Mouse (Mus musculus) adrenal gland, adult 8-10 months (tissue): ENCODE data around the gene Mapk12. TPM values are rescaled to one million over a fixed set of nuclear protein-coding genes. Genes with fewer than 3 reads are reported as not detected.

Experiments
- DNase-seq: peaks from one replicate; pipeline ENCODE4 v3.0.0; 2022
- total RNA-seq, 4 experiments: library from RNA; stranded (reverse); gene quantifications; 2 replicates each; pipeline ENCODE4 v1.2.4; 2022

The Mapk12 gene
- total RNA-seq, 4 experiments from 2014 or later: 10.5 to 22.7 (median 14.3) TPM

DNA sequence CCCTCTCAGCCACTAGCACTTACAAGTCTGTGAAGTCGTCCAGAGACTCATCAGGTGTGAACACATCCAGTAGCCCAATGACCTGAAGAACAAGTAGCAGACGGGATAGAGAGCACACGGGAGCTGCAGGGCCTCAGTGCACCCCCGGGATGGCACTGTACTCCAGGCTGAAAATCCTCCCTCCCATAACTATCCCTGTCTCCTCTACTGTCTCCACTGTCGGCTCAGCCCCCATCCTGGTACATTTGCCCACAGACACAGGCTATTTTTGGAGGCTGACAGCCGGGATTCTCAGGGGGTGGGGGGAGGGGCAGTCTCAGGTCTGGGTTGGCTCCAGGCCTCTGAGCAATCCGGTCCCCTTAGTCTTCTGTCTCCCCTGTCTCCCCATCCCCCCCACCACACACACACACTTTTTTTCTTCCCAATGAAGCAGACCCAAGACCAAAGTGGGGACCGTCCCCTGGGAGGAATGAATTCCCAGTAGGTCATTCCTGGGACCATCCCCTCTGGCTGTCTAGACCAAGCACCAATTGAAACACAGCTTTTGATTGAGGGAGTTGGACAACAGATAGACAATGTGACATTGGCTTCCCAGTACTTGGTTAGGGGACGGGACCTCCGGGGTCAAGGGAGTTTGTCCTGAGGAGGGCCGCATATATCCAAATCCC is 3.0 kb downstream of the Mapk12 start:
- no peak for DNase-seq

DNA sequence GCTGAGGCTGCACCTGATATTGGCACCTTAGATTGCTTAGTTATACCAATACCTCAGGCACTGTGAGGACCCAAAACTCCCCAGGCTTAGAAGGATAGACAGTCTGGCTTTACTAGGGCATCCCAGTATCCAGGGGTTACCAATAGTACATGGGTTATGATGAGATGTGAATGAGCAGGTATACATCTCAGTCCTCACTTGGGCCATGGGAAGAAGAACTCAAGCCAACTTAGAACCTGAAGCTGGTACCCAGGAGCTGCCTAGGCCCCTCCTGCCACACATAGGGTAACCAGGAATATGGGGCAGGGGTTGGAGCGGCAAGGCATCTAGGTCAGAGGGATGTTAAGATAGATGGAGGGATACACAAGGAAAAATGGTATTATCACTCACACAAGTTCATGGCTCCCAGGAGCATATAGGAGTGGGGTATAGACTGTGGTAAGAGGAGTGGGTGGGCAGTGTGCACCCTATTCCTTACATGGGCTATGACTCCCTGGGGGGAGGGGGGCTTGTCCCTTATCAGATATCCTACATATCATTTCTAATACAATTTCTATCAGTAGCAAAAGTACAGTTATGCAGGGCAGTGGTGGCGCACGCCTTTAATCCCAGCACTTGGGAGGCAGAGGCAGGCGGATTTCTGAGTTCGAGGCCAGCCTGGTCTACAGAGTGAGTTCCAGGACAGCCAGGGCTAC is 3.9 kb downstream of the Mapk12 start:
- no peak for DNase-seq

DNA sequence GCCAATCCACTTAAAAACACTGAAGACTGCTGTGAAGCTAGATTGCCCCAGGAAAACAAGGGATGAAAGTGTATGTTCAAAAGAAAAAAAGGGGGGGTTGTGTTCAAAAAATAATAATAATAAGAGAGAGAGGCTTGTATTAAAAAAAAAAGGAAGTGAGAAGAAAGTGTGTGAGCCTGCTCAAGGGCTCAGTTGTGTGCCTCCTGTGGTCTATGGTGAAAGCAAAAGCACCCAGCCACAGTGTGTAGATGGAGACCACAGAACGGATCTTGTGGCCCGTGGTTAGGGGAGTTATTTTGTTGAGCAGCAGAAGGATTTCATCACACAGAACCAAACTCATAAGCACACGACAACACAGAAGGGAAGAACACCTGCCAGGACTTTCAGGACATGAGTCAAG is 9.2 kb downstream of the Mapk12 start:
- no peak for DNase-seq

DNA sequence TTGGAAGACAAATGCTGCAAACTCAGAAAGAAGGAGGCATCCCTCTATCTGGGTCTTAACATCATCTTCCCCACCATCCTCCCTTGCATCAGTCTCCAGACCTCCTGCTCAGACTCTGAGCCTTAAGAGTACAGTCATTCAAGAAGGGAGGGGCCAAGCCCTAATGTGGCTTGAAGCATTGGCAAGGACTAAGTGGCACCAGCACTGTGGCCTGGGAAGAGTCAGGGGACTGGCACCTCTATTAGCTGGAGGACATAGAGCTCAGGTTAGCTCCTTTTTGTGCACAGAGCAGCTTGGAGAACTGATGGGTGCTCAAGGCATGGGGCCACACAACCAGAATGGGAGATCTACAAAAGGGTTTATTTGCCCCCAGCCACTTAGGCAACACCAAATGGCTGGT is 10.3 kb downstream of the Mapk12 start:
- no peak for DNase-seq

DNA sequence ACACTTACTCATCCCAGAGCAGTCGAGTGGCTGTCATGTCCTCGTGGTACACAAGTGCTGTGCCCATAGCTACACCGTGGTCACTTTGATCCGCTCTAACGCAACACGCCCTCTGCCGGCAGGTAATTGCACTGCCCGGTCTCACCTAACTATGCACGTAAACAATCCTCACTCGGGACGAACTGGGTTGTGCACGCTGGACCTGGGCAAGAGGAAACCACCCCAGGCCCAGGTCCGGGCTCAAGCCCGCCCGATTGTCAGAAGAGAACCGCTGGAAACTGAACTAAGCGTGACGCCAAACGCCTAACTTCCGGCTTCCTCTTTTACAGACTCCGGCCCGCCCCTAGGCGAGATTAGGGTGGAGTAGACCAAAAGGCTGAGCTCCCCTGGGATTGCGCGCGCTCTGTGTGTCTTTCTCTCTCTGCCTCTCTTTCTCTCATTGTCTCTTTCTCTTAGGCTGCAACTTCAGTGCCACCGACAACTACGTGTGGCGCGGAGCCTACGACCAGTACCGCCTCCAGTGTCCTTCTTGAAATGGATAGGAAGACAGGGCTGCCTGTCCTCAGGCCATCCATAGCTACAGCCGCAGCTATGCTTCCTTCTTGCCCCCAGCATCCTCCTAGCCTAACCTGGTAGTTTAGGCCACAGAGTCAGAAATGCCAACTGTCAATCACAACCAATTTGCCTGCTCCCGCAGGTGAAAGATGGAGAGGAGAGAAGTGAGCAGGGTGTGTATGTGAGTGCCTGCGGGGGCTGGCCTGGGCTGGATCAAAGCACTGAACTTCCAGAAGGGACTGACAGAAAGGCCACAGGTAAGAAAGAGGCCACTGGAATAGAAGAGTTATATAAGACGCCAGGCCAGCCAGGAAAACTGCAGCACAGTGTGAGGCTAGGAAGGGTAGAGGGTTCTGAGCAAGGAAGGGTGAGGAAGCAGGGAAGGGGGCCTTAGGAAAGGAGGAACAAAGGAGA is 11.8 kb downstream of the Mapk12 start, which contains the start of gene Hdac10:
TSS of gene Hdac10 (minus strand) at position 319 of the 969 bp plus-strand sequence.
- peak; percentile 81 for DNase-seq

DNA sequence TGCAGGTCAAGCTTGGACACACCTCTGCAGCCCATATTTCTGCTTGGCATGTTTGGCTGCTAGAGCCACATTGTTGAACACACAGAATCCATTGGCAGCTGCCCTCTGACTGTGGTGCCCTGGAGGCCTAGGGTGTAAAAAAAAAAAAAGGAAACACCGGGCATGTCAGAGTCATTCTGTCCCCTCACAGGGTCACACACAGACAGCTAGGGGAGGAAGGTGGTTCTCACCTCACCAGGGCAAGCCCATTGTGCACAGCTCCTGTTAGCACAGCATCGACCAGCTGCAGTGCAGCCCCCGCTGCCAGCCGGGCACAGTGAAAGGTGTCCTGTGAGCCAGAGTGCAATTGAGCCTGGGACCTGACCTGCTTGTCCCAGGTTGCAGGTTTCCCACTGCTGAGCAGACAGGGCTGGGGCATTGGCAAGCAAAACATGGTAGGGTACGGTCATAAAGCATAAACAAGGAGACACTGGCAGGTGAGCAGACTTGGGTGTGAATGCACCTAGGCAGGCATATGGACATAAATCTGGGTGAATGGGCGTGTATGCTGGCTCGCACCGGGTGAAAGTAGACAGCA is 13.1 kb downstream of the Mapk12 start:
- DNase-seq: no peak

DNA sequence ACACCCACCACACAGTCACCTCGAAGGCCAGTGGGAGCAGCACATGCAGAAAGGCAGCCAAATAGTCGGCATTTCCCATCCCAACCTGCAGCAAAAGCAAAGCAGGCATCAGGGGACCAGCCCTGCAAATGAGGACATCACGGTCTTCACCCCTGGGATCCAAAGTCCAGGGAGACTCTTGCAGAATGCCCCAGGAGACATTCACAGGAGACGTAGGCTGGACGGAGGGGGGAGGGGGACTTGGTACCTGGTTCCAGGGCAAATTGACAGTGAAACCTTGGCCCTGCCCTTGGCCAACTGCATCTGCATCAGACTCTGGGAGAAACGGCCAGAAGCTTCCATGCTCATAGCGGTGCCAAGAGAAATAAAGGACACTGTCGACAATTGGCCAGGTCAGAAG is 13.9 kb downstream of the Mapk12 start:
- no peak for DNase-seq

DNA sequence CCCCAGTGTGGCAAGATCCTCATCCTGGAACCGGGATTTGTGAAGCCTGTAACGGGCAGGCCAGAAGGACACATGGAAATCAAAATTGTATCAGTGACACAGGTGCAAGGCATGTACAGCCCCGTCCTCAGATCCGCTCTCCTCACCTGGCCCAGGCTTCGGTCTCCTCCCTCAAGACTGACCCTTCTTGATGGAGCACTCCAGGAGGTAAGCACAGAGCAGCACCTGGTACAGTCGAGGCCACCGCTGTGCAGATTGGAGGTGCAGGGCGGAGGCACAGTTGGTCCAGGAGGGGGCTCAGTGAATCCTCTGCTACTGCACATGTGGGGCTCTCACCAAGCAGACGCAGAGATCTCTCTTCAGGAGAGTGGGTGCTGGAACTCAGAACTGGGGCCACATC is 15.2 kb downstream of the Mapk12 start:
- no peak for DNase-seq

DNA sequence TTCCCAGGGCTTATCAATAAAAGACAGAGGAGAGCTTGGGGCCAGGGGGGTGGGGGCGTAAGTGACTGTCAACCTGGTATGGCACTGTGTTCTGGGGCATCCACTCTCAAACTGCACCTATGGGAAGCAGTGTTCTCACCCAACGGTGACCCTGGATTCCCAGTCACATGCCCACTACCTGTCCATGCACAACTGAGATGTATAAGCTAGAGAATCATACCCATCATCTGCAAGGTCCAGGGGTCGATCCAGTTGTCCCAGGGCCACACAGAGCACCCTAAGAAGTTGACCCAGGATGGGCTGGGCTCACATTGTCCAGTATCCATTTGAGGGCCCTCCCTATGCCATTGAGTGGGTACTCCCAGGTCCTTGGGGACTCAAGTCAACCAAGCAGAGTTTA is 16.2 kb downstream of the Mapk12 start:
- no peak for DNase-seq

DNA sequence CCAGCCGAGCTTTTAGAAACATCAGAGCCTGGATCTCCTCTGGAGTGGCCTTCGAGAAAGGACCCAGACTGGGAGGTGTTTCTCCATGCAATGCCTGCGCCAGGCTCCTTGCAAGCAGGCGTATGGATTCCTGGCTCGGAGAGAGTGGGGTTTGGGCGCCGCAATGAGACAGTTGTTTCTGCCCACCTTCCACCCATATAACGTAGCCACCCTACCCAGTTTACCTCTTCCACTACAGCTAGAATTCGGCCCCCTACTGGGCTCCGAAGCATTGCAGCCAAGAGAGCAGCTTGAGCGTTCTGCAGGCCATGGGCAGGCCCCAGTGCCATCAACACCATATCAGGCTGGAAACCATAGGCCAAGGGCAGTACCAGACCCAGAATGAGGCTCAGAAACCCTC is 16.9 kb downstream of the Mapk12 start:
- no peak for DNase-seq

DNA sequence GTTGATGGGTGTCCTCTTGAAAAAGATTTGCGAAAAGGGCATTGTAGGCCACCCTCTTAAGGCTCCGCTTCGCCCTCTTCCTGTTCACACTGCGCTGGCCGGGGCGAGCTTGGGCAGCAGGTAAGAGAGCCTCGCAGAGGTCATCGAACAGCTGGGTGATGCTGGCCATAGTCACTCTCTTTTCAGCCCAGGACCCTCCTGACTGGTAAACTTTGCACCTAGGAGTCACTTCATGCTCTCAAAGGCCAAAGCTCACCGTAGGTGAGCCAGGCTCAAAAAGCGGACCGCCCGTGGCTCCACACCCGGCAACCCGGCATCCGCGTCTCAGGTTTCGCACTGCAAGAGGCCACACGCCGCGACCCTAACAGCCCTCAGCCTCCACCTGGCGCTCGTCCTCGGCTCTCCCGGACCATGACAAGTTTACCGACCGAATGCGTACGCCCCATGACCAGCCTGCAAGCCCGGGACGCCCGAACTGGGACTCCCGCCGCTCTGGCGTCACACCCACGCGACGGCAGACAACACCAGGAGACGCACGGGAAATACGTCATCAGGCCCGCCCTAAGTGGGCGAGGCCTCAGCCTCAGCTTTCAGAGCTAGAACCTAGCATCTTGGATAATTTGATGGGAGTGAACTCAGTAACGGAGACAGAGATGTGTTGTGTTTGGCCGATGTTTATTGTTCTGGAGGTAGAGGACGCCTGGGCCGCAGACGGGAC is 17.7 kb downstream of the Mapk12 start, which contains the start of gene Tubgcp6:
TSS of gene Tubgcp6 (minus strand) at position 464 of the 718 bp plus-strand sequence.
- peak; percentile 91 for DNase-seq

DNA sequence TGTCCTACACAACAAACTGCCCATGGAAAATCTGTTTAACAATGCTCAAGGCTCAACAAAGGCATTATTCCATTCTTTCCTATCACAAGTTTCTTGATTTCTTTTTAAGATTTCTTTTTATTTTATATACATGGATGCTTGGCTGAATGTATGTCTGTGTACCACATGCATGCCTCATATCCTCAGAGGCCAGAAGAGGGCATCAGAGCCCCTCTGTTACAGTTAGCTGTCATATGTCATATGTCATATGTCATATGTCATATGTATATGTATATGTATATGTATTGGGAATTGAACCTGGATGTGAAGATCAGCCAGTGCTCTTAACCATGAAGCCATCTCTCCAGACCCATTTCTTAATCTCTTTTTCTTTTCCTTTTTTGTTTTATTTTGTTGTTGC is 22.5 kb downstream of the Mapk12 start:
- DNase-seq: no peak

DNA sequence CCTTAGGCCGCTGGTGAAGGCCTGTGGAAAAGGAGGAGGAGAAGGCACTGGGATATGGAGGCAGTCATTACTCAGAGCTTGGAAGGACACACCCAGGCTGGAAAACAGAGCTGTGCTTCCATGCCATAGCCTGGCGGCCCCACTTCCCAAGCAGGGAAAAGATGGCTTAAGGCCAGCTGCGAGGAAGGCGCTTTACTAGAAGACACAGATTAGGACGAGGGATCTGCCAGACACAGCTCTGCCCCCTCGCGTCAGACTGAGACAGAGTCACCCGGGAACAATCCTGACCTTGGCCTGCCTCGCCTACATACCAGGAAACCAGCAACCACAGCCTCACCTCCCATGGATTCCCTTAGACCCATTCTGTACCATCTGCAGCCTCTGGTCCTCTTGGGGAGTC is 30.4 kb downstream of the Mapk12 start:
- peak; percentile 60 for DNase-seq

DNA sequence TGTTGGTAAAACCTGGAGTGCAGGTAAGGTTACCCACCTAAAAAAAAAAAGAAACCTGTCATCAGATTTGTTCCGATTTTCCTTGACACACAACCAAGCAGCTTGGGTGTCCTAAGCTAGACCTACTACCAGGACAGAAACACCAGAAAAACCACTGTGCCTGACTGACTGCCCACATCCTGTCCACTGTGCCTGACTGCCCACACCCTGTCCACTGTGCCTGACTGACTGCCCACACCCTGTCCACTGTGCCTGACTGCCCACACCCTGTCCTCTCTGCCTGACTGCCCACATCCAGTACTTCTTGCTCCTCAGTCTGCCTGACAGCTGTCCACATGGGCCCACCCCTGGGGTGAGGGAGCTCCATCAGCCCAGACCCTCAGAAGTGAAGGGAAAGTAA is 33.5 kb downstream of the Mapk12 start:
- no peak for DNase-seq

DNA sequence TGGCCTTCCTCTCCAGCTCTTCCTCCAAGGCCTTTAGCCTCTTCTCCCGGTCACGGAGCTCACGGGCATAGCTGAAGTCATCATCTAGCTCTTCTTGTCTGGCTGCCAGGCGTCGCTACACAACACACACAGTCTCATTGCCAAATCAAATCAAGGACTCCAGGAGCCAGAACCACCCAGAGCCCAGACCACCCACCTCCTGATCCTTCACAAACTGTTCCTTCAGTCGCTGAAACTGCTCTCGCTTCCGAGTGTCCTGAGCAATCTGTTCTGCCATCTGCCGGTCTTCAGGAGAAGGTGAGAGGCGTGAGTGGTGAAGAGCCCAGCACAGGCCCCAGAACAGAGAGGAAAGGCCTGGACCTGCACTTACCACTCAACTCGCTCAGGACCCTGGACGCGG is 34.4 kb downstream of the Mapk12 start:
- no peak for DNase-seq

DNA sequence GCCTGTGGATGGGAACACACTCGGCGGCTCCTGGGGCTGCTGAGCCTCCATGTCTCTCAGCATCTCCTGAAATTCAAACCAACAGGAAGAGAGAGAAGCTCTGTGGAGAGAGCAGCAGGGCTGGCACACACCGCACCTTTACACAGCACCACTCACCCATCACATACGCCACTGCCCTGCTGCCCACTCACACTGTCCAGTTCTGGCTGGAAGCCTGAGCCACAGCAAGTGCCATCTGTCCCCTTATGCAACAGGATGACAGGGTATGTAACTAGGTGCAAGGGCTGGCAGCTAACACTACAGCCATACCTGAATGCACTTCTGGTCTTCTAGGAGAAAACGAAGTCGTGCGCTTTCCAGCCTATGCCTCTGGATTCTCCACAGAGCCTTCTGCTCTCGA is 36.1 kb downstream of the Mapk12 start:
- no peak for DNase-seq

DNA sequence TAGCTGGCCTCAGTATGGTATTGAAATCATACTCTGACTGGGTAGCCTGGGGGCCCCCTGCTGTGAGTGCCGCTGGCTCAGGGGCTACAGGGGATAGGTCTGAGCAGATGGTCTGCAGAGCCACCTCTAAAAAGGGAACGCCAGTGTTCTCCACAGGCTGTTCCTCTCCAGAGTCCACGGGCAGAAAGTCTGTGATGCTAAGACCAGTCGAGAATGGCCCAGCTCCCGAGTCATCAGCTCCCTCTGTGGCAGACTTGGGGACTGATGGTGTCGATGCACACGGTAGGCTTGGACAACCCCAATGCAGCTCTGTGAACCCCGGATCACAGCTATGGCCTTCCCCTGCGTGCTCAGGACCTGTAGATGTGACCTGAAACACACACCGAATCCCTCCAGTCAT is 36.6 kb downstream of the Mapk12 start:
- no peak for DNase-seq

DNA sequence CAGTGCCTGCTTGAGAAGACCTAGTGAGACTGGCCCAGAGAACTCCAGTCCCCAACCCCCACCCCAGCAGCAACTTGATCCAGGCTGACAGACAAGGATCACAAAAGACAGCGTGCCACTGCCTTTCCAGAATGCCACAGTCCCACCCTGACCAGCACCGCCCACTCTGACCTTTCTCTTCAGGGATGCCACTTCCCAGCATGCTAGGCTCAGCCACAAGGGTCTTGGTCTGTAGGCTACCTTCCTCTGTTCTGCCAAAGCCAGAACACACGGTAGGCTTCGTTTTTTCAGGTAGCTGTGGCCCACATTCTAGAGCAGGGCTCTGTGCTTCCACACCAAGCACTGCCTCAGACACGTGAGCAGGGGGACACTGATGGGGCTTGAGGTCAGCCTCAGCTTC is 37.9 kb downstream of the Mapk12 start:
- no peak for DNase-seq

DNA sequence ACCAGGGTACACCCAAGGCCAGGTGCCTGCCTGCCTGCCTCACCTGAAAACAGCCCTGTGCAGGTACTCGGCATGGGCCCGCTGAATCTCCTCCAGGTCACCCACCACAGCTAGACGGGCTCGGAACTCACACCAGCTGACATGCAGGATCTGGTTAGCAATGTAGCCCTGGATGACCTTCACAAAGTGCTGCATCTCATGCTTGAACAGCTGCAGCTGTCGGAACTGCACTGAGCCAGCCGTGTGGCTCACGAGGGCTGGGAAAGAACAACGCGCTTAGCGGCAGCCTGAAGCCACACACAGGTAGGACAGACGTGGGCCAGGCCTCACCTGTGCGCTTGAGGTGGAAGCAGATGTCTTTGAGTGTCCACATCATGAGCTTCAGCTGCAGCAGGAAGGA is 39.7 kb downstream of the Mapk12 start:
- no peak for DNase-seq

DNA sequence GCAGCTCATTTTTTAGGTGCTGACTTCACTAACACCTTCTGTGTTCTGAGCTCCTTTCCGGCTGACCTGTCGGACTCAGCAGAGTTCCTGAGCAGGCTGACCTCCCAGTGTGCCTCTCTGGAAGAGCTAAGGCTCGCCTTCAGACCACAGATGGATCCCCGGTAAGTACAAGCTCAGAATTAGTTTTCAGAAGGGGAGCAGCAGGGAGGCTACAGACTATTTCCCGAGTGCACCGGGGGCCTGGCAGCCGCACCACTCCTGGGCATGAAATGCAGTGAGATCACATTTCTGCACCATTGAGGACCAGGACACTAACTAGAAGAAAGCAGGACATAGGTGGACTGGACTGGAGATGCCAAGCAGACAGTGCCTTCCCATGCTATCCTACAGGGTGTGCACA is 41.9 kb downstream of the Mapk12 start:
- DNase-seq: no peak

DNA sequence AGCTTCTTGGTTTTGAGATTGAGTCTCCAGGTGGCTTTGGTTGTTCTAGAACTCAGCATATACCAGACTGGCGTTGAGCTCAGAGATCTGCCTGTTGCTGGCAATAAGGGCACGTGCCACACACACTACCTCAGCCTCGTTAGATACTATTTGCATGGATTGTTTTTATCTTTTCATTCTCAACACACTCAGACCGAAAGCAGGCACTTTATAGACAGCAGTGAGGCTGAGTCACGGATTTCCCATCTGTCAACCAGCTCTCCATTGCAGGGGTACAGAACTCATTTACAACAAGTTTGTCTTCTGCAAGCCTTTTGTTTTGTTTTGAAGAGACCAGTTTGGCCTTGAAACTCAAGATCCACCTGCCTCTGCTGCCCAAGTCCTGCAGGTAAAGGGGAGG is 43.1 kb downstream of the Mapk12 start:
- DNase-seq: no peak

DNA sequence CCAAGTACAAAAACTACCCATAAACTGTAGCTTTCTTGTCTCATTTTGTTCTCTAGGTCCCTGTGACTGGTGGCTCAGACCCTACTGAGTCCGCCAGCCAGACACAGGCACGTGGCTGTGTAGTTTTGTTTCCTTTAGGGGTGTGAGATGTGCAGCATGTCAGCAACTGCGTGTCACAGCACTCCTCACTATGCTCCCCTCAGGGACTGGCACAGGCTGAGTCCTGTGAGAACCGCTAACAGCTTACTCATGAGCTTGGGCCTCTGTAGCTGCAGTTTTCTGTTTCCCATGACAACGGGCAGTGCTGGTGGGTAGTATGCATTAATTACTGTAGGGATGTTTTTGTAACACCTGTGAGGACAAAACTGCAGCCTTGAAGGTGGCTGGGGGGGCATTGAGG is 48.3 kb downstream of the Mapk12 start:
- no peak for DNase-seq
